Mouse (Mus musculus): ENCODE measurements at regions not wholly inside any gene's neighbourhood (a gene's known extent, or its start where the extent isn't known, plus 50 kb on each side); places are given as distances from the start of the nearest gene placed in this dataset.

DNA sequence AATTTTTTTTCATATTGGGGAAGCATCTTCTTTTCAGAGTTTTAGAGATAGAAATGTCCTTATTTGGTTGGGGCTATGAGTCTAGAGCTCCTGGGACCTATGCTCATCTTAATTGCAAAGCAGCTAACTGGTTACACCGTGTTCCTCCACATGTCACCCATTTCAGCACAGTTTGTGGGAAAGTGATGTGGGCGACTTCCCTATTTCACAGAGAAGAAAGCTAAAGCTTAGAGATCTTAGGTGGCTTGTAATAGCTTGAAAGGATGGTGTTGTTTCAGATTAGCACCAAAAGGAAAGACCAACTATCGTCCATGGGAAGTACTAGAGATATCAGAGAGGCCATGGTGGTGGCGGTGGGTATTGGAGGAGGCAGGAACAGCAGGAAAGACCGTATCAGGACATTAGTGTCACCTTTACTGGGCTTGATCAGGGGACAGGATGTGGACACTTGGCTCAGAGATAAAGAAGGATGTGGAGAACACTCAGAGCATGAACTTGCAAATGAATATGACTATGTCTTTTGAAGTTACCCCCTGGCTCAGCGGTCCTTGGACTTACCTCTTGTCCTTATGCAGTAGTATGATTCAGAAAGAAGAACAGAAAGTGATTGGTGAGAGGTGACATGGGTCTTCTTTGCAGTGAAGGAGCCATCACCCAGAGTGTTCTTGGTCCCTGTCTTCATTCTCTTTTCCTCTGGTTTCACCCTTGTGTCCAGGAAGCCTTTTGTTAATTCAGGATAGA is 182.4 kb upstream of the Stt3b start:
- no peak for TF ChIP-seq CTCF (IDR thresholded peaks at IDR 0.05; ENCODE audit: borderline replicate concordance, control insufficient read depth, extremely low read depth, insufficient read depth, low read length, poor library complexity)
- no peak for TF ChIP-seq POLR2A (IDR thresholded peaks at IDR 0.05; ENCODE audit: control insufficient read depth, extremely low read depth, insufficient read depth, low read length, poor library complexity)
